Comparison of ENCODE assay signal across 13 mouse cellular contexts in the genomic region with DNA sequence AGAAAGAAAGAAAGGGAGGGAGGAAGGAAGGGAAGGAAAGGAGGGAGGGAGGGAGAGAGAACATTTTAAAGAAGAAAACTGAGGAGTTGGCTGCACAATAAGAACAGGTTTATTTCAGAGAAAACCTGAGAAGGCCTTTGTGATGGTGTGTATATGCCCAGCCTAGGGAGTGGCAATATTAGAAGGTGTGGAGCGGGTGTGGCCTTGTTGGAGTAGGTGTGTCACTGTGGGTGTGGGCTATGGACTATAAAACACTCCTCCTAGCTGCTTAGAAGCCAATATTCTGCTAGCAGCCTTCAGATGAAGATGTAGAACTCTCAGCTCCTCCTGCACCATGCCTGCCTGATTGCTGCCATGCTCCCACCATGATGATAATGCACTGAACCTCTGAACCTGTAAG. TPM values are rescaled to one million over a fixed set of nuclear protein-coding genes. Genes with fewer than 3 reads are reported as not detected.
"Had no signal": no experiment of that assay in that cellular context is flagged by ENCODE, and none has a peak within 500 bp of the region (broad histone marks: within the 10 kb centered on the region; RNA-seq: fewer than 3 reads in every experiment).

No protein-coding gene starts in this region.

- H3K36me3 ChIP-seq: midbrain, embryonic 13.5 days; midbrain, embryonic 15.5 days; neural tube, embryonic 12.5 days had no signal

- DNase-seq: right cerebral cortex, postnatal 25 days had no signal

- H3K9me3 ChIP-seq: midbrain, embryonic 13.5 days; midbrain, embryonic 15.5 days; neural tube, embryonic 12.5 days had no signal

- H3K9ac ChIP-seq: liver, embryonic 14.5 days; lung, embryonic 14.5 days; midbrain, embryonic 13.5 days; midbrain, embryonic 15.5 days; neural tube, embryonic 12.5 days had no signal

- H3K4me3 ChIP-seq: midbrain, embryonic 13.5 days; midbrain, embryonic 15.5 days; neural tube, embryonic 12.5 days had no signal

- H3K27me3 ChIP-seq: midbrain, embryonic 13.5 days; midbrain, embryonic 15.5 days; neural tube, embryonic 12.5 days had no signal

- H3K27ac ChIP-seq: liver, embryonic 14.5 days; midbrain, embryonic 13.5 days; midbrain, embryonic 15.5 days; neural tube, embryonic 12.5 days had no signal

RNA-seq across cellular contexts. Expression of a gene that starts 4.3 kb away (rescaled TPM):
- total RNA-seq: monocyte, adult 5-6 weeks had no signal

RNA-seq across cellular contexts. Expression of a gene that starts 43.5 kb away (rescaled TPM):
- total RNA-seq: megakaryocyte, adult 5-6 weeks; megakaryocyte-erythroid progenitor cell, adult 5-6 weeks; monocyte, adult 5-6 weeks; neutrophil, adult 5-6 weeks had no signal
- polyA plus RNA-seq: small intestine, adult 2 months; testis, adult 2 months; thymus, adult 2 months had no signal

RNA-seq across cellular contexts. Expression of a gene that starts 56.6 kb away (rescaled TPM):
- total RNA-seq: megakaryocyte, adult 5-6 weeks; megakaryocyte-erythroid progenitor cell, adult 5-6 weeks; monocyte, adult 5-6 weeks had no signal
- polyA plus RNA-seq: small intestine, adult 2 months; testis, adult 2 months had no signal
